Mouse (Mus musculus): ENCODE results near the gene Med11.
"Not testable (repeated sequence)": the region's sequence is repeated elsewhere in the genome, so short reads cannot be mapped to it uniquely, and the experiment has no call there.

Gene Med11

DNA sequence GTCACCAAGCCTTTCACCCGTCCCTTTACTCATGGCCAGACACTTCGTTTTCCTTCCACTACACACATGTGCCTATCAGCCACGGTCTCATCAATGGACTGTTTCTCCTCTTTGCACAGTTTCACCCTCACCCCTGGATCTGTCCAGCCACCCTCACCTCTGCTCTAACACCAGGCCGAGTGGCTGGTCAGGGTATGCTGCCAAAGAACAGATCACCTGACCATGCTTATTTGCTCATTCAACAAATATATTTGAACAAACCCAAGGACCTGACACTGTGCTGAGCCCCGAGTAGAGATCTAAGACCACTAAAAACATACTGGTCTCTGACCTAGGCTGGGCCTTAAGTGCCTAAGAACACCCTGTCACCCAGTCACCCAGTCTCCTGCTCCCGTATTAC, 7.1 kb upstream of the Med11 start:
- in situ Hi-C loops (cut with MboI), result no loop called here

DNA sequence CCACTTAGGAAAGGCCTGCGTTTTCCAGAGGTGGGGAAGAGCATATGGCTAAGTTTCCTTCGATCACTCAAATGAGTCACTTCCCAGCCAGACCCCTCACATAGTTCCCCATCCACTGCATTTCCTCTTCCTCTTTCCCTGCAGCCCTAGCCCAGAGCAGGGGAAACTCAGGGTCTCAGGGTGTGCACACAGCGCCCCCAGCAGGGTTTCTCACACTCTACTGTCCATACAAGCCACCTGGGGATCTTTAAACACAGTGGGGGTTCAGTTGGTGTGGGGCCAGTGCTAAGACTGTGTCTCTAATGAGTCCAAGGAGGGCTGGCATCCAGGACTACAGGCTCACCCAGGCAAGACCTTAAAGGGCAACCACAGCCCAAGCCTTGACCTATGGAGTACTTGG, 5.0 kb upstream of the Med11 start:
- in situ Hi-C loops (cut with MboI), result no loop called here

DNA sequence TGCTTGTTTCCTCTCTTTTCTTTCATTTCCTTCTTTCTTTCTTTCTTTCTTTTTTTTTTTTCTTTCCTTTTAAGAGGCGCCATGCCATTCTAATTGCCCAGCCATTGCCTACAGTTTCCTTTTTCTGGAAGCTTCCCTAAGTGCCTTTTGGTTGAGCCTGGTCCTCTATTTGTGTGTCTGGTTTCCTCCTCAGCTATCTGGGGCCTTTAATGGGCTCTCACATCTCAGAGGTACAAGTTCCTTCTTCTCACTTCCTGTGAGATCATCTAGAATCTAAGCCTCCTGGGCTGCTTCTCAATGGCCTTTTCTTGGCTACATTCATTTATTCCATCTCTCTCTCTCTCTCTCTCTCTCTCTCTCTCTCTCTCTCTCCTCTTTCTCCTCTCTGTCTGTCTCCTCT, 4.3 kb upstream of the Med11 start:
- in situ Hi-C loops (cut with MboI), result no loop called here

DNA sequence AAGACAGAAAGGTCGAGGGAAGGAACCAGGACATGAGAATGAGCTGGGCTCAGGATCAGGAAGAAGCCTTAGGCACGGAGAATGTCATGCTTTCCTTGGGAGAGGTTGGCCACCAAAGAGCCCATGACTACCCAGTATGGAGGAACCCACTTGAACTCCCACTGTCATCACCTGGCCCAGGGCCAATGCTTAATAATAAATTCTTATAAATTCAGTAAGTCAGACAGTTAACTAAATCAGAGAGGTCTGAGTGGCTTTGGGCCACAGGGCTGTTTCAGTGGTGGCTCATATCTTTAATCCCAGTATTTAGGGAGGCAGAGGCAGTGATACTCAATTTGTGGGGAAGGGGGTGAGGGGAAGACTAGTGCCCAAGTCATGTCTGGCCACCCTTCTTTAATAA, 793 bp upstream of the Med11 start:
- in situ Hi-C loops (cut with MboI), result no loop called here

DNA sequence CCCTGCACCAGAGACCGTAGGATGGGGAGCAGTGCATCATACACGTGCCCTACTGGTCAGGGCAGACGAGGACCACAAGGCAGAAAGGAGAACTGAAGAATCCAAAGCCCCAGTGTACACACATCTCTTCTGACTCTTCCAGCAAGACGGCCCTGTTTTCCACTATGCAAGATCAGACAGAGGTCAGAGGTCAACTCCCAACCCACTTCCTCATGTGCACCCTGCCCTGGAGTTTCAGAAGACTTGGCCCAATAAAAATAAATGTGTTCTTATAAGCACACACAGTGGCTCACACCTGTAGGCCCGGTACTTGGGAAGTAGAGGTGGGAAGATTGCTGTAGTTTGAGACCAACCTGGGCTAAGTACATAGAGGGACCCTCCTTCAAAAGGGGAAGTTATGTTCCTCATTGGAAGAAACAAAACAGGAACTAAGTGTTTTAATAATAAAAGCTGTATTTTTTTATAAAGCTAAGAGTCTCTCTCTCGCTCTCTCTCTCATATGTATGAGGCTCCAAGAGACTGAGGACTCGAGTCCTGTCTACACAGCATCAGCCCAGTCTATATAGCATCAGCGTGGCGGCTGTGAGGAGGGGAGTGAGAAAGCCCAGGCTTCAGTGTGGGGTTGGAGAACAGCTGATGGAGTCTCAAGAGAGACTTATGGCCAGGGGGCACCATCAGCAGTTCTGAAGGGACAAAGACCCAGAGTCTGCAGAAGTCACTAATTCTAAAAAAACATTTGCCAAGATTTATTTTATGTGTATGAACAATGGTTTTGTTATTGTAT, 1.7 kb downstream of the Med11 start:
- in situ Hi-C loops (cut with MboI), result no loop called here

DNA sequence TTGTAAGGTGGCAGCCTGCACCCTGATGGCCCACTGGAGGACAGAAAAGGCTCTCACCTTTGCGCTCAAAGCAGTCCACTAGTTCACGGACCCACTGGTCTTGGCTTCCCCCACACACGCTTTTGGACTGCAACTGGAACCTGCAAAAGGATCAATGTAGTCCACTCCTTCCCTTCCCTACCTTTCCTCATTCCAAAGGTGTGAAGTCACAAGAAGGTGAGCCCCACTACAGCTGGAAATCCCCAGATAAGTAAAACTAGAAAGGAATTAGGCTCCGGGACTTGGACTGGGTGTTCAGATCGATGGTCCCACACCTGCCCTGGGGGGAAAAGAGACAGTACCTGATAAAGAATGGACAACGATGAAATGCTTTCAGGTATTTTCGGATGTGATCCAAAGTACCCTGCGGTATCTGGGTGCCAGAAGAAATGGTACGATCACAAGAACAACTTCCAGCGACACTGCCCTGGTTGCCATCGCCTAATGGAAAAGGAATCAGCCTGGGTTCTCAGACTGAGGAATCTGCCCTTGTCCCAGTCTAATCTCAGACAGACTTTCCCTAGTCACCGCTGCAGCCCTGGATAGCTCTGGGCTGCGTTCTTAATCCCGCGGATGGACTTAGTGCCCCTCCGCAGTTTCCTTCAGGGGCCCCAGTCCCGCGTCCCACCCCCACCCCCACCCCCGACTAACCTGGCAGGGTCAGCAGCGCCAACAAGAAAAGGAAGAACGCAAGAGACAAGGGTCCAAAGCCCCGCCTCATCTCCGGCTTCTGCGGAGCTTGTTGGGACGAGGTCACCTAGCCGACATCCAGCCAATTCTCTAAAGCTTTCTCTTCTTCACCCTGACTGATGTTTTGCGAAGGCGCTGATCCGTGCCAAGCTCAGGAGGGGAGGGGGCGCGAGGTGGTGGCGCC, 7.2 kb downstream of the Med11 start, which contains the start of gene Zmynd15:
Zmynd15 (plus strand) TSS at position 746 of the 913 bp plus-strand sequence.
- in situ Hi-C loops (cut with MboI), result no loop called here

DNA sequence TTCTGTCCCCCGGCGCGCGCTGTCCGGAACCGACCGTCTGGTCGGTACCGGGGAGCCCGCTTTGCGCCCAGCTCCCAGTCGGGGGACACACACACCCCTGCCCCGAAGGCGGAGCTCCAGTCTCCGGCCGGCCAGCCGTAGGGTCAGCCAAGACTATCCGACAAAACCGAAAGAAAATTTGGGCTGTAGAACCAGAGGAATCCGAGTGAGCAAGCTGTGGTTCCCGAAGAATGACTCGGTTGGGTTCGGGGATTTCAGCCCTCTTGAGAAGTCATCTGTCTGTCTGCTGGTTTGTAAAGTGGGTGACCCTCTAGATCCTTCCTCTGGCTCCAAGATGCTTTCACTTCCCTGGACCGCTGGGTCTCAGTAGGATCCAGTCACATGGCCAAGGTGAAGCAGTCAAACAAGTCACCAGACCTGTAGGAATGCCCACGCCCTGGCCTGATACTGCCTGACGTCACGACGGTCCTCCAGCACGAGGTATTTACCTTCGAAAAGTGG, 7.9 kb downstream of the Med11 start, which contains the start of gene Cxcl16:
Cxcl16 (minus strand) TSS at position 384 of the 501 bp plus-strand sequence.
- in situ Hi-C loops (cut with MboI), result no loop called here

DNA sequence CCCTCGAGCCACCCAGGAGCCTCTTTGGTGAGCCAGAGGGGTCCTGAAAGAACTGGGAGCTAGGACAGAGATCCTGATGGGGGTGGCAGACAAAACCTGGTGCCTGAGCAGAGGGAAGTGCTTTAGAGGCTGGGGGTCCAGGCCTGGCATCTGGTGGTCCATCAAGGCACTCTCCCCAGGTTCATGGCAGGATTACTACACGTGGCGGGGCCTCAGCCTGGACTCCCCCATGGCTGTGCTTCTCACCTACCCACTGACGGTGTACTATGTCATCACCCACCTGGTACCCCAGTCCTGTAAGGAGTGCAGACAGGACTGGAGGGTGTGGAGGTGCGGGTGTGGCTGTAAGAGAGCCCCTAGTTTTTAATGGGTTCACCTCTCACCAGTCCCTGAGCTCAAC, 12.3 kb downstream of the Med11 start:
- in situ Hi-C loops (cut with MboI), result no loop called here

DNA sequence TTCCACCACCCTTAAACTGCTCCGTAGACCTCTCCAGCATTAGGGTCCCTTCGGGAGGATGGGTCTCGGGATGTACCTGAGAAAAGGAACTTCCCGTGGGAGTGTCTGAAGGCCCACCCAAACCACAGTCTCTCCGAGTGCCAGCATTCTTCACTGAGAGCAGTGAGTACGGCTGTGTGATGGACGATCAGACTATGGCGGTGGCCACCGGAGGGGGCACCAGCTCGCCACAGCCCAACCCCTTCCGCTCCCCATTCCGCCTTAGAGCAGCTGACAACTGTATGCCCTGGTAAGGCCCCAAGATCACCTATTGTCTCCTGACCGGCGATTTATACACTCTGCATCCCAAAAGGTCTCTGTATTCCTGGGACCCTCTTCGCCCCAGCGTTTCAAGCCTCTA, 13.5 kb downstream of the Med11 start:
- in situ Hi-C loops (cut with MboI), result no loop called here

DNA sequence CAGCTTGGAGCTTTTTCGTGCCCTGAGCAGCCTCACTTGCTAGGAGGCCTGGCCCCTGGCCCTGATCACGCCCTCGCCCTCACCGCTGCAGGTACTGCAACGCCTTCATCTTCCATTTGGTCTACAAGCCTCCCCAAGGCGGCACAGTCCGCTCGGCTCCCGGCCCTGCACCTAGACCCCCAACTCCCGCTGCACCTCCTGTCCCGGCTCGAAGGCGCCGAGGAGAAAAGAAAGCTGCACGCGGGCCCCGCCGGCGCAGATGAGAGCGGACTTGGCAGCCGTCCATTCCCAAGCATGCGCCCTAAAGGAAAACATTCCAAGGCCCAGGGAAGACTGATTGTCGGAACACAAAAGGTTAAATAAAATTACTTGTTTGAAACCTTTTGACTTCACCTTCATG, 14.1 kb downstream of the Med11 start:
- in situ Hi-C loops (cut with MboI), result no loop called here

DNA sequence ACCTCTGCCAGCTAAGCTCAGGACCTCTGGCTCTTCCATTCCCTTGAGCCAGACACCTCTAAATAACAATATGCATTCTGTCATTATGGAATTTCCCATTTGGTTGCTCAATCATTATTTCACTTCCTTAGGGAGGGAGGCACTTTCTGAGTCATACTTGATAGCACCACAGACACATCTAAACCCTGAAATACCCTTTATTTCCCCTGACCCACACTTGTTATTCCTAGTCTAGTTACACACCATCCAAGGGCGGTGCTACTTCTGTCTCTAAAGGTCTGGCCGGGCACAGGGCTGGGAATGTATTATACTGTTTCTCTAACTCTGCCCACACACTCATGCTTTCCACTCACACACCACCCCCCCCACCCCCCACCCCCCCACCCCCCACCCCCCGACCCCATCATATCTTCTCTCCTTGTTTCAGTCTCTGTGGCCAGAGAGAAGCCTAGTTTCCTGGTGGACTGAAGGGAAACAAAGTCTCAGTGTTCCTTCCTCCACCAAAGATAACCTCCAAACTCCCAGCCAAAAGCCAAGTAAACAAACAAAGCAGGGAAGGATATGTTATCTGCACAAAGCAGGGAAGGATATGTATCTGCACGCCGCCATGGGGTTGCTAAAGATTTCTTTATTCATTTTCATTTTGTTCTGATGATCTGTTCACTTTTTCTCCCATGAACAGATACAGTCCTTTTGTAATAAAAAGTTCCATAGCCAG, 16.3 kb downstream of the Med11 start:
- in situ Hi-C loops (cut with MboI), result no loop called here

DNA sequence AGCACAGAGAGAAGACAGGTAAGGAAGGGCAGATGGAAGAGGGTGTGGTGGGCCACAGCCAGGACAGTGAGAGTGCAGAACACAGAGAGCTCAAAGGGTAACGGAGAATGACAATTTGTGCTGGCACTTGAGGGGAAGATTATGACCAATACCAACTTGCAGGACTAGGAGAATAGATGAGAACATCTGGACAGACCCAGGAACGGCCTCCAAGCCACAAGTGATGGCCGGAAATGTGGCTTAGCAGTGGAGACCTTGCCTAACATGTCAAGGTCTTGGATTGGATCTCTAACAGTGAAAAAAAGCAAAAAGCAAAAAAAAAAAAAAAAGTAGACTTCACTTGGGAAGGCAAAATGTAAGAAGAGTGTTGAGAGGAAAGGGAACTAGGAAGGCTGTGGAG, 18.0 kb downstream of the Med11 start:
- in situ Hi-C loops (cut with MboI), result no loop called here

DNA sequence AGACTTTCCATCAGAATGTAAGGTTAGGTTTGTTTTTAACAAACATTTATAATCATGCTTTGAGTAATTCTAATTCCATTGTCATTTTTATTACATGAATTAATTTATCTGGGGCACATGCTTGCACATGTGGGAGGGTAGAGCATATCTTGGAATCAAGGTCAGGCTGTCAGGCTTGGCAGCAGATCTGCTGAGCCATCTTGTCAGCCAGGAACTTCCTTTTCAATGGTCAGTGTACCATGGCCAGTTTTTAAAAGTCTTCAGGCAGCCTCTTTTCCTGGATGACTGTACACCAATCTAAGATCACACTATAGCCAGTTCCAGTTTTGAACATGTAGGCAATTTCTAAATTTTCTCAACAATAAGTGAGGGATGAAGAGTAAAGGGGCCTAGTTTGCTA, 21.0 kb downstream of the Med11 start:
- in situ Hi-C loops (cut with MboI), result no loop called here

DNA sequence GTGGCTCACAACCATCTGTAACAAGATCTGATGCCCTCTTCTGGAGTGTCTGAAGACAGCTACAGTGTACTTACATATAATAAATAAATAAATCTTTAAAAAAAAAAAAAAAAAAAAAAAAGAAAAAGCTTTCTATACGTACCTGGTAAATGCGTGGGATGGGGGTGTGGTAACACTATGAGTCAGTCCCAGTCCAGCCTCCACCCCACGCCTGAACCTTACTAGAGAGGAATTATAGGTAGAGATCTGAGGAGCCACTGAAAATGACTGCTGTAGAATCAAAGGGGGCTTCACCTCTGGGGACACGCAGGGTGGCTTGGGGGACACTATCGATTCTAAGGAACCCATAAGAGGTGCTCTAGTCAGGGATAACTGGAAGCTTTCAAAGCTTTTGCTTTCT, 21.6 kb downstream of the Med11 start:
- in situ Hi-C loops (cut with MboI), result not testable (repeated sequence)

DNA sequence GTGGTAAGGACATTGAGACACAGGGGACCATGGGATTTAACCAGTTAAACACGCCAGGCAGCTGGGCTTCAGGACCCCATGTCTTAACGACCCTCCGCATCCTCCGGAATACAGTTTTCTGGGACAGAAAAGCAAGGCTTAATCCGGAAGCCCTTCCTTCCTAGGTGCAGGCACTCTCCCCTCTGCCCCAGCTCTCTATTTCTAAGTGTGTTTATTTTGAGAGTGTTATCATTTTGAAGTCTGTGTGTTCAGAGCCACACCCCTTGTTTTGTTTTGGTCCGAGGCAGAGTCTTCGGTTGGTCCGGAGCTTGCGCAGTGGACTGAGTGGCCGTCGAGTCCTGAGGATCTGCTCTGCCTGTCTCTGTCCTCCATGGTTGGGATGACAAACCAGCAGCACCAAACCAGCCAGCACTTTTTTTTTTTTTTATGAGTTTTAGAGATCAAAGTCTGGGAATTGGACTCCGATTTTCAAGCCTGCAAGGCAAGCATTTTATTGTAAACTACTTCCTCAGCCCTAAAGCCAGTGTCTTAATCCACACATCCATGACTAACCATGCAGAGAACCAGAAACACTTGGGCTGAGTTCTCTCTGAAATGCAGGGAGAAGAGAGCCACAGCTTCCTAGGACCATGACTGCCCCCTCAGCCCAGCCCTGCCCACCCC, 23.3 kb downstream of the Med11 start:
- in situ Hi-C loops (cut with MboI), result no loop called here

DNA sequence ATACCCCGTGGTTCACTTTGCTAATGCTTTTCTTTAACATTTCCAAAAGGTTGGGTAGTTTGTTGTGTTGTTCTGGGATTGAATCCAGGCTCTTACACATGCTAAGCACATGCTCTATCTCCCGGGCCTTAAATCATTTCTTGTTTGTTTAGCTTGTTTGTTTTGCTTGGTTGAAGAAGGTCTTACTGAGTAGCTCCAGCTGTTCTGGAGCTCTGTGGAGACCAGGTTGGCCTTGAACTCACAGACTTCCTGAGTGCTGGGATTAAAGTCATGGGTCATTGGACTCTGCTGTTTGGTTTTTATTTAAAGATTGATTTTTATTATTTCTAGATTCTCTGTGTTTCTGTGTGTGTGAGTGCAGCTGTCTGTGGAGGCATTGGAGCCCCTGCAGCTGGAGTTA, 33.8 kb downstream of the Med11 start:
- in situ Hi-C loops (cut with MboI), result no loop called here

DNA sequence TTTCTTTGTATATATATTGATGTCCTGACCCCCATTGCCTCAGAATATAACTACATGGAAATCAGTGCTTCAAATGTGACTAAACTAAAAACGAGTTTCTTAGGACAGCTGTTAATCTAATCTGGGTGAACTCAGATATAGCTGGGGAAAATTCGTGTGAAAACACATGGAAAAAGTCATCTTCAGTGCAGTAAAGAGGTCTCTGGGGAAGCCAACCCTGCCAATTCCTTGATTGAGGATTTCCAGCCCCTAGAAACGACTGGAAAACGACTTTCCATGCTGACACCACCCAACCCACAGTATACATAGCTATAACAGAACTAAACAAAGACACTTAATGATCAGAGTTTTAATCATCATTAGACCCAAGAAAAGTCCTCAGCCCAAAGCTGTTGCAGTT, 36.1 kb downstream of the Med11 start:
- in situ Hi-C loops (cut with MboI), result no loop called here

DNA sequence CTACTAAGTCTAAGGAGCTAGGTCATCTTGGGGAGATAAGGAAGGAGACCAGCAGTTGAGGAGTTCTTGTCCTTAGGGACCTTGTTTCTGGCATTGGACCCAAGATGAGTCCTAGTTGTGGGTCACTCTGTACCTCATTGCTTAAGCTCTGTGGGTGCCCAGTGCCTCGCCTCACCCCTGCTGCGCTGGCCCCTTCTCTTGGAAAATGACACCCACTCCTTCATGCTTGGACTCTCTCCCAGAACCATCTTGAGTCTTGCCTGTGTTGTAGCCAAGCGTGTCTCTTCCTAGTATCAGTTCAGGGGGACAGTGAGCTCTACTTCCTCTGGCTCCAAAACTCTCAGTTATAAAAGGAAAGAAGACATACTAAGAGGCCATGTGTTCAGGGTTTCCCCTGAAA, 37.4 kb downstream of the Med11 start:
- in situ Hi-C loops (cut with MboI), result no loop called here

DNA sequence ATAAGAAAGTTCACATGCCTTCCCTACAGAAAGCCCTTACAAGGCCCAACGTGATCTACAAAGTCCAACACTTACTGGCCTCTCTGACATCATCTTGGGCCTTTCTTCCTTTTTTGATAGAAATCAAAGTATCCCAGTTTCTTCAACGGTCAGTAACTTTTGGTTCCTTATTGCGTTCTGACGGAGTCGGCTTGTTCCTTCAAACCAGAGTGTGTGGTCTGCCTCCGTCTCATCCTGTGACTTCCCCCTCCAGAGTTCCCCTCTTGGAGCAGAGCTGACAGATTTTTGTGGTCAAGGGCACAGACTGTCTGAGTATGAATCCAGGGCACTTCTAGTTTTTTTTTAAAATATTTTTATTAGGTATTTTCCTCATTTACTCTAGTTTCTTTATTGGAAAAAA, 38.0 kb downstream of the Med11 start:
- in situ Hi-C loops (cut with MboI), result no loop called here

DNA sequence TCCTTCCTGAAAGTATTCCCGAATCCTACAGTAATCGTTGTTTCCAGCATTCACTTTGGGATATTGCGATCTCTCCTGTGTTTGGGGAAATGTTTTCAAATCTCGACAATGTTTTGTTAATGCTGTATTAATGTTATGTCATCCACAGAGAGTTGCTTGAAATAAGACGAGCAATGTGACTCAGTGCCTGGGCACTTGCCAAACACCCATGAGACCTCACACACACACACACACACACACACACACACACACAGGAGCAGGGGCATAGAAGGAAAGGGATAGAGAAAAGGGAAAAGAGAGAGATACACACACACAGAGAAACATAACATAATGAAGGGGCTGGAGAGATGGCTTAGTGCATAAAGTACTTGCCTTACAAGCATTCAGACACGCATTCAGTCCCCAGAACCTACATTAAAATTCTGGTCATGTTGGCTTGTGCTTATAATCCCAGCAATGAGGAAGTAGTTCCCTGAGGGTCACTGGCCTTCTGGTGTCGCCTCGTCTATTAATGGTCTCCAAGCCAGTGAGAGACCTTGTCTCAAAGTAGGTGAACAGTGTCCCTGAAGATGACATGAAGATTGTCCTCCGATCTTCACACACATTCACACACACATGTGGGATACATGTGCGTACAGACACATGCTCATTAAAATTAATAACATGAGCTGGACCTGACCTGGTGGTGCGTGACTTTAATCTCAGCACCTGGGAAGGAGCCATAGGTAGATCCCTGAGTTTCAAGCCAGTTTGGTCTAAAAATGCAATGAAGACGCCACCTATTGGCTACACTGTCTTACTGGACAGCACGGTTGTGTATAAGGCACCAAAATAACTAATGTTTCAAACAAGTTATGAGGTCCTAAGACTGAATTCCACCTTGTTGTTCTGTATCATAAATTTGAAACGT, 48.1 kb downstream of the Med11 start:
- in situ Hi-C loops (cut with MboI), result loop anchor here (5.0 kb wide), 1 partner anchor 68 kb away; the partner anchor contains the start of gene Arrb2

DNA sequence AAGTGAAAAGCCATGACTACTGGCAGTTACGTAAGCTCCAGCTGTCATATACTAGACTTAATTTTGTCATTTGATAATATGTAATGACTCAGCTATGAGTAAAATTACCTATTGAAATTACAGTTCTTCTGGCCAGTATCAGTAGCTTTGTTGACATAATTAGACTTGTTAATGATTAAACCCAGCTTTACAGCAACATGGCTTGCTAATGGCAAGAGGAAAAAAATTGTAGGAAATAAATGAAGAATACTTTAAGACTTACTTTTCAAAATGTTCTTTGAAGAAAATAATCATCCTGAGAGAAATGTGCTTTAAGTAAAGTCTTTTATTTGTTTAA, 48.7 kb downstream of the Med11 start:
- in situ Hi-C loops (cut with MboI), result loop anchor here (5.0 kb wide), 1 partner anchor 68 kb away; the partner anchor contains the start of gene Arrb2

All from mature B cell (primary cell).